Comparison of ENCODE assay signal across 8 mouse cellular contexts in genomic region chr6:47942461-47942860, GRCm38 (mm10). TPM values are rescaled to one million over a fixed set of nuclear protein-coding genes. Genes with fewer than 3 reads are reported as not detected.
DNase-seq lines count a peak whose midpoint lies in the region; ATAC-seq and TF ChIP-seq lines count a peak whose summit lies in the region.

No protein-coding gene starts in this region.

- 43% methylated on average over 12 of the region's 12 CpGs for WGBS in lung, embryonic 14.5 days
- 56% methylated on average over 12 of the region's 12 CpGs for WGBS in limb, embryonic 14.5 days
- 52% methylated on average over 12 of the region's 12 CpGs for WGBS in neural tube, embryonic 15.5 days

- peak overlapping the region; percentile 88 for H3K4me2 ChIP-seq in lung, embryonic 14.5 days
- H3K4me2 ChIP-seq in limb, embryonic 14.5 days (replicated peaks; ENCODE audit: low read depth, low read length, severe bottlenecking): peak overlapping the region; percentile 83
- H3K4me2 ChIP-seq in neural tube, embryonic 15.5 days: peak overlapping the region; percentile 76

- no peak for TF ChIP-seq POLR2A in limb, embryonic 14.5 days (IDR thresholded peaks at IDR 0.05; ENCODE audit: borderline replicate concordance, extremely low read depth, insufficient read depth, insufficient read length)

- H3K9ac ChIP-seq in lung, embryonic 14.5 days: peak overlapping the region; percentile 75
- H3K9ac ChIP-seq in limb, embryonic 14.5 days (ENCODE audit: low read depth, low read length, severe bottlenecking): peak overlapping the region; percentile 91
- H3K9ac ChIP-seq in neural tube, embryonic 15.5 days (replicated peaks): no peak overlapping the region

- H3K9me3 ChIP-seq in lung, embryonic 14.5 days (ENCODE audit: low read depth, low read length): no peaks in the 10 kb centered on the region
- peaks cover 8% of the 10 kb centered on the region for H3K9me3 ChIP-seq in erythroblast, embryonic 14.5 days (ENCODE audit: control insufficient read depth, low read length)
- H3K9me3 ChIP-seq in limb, embryonic 14.5 days (ENCODE audit: control insufficient read depth, low read length): no peaks in the 10 kb centered on the region
- no peaks in the 10 kb centered on the region for H3K9me3 ChIP-seq in neural tube, embryonic 15.5 days (replicated peaks)

- TF ChIP-seq CTCF in lung, embryonic 14.5 days (IDR thresholded peaks at IDR 0.05; ENCODE audit: low read depth): no peak

- DNase-seq in lung, embryonic 14.5 days: no peak
- no peak for DNase-seq in lung, postnatal 10 days
- DNase-seq in limb, embryonic 14.5 days (ENCODE audit: low spot score): no peak
- DNase-seq in embryo, embryonic 11 days: no peak
- no peak for DNase-seq in layer of hippocampus, postnatal 36 days
- DNase-seq in retina, embryonic 14.5 days (ENCODE audit: low spot score): no peak

- H3K4me3 ChIP-seq in lung, embryonic 14.5 days (ENCODE audit: low read depth, low read length): peak overlapping the region; percentile 47
- peak overlapping the region; percentile 71 for H3K4me3 ChIP-seq in erythroblast, embryonic 14.5 days (replicated peaks)
- peak overlapping the region; percentile 49 for H3K4me3 ChIP-seq in limb, embryonic 14.5 days (replicated peaks; ENCODE audit: low read length)
- peak overlapping the region; percentile 42 for H3K4me3 ChIP-seq in neural tube, embryonic 15.5 days (replicated peaks)

- 0 out of 2 replicates have a peak, but pooled peaks cover 10% of the 10 kb centered on the region for H3K36me3 ChIP-seq in lung, embryonic 14.5 days (ENCODE audit: insufficient read depth)
- peaks cover 14% of the 10 kb centered on the region for H3K36me3 ChIP-seq in erythroblast, embryonic 14.5 days (ENCODE audit: control insufficient read depth)
- H3K36me3 ChIP-seq in limb, embryonic 14.5 days (ENCODE audit: control insufficient read depth, insufficient read depth, low read length): peaks cover 11% of the 10 kb centered on the region
- peaks cover 6% of the 10 kb centered on the region for H3K36me3 ChIP-seq in neural tube, embryonic 15.5 days

- no peak overlapping the region; the same call in 1 of the 2 replicates for H3K27ac ChIP-seq in lung, embryonic 14.5 days (ENCODE audit: low read depth)
- no peak overlapping the region for H3K27ac ChIP-seq in limb, embryonic 14.5 days (replicated peaks; ENCODE audit: low read depth, low read length)
- H3K27ac ChIP-seq in neural tube, embryonic 15.5 days (replicated peaks): no peak overlapping the region

- ATAC-seq in lung, embryonic 14.5 days (ENCODE audit: insufficient read depth): 0 out of 2 replicates have a peak, but pooled peaks have one; percentile 8
- ATAC-seq in limb, embryonic 14.5 days (ENCODE audit: low FRiP score, low read depth): no peak
- no peak for ATAC-seq in neural tube, embryonic 15.5 days (ENCODE audit: low FRiP score)

- H3K27me3 ChIP-seq in lung, embryonic 14.5 days (ENCODE audit: insufficient read depth, low read length): no peaks in the 10 kb centered on the region
- H3K27me3 ChIP-seq in erythroblast, embryonic 14.5 days (ENCODE audit: control insufficient read depth): no peaks in the 10 kb centered on the region
- no peaks in the 10 kb centered on the region for H3K27me3 ChIP-seq in limb, embryonic 14.5 days (ENCODE audit: control insufficient read depth, insufficient read depth, low read length)
- no peaks in the 10 kb centered on the region for H3K27me3 ChIP-seq in neural tube, embryonic 15.5 days (replicated peaks)

- H3K4me1 ChIP-seq in lung, embryonic 14.5 days (ENCODE audit: insufficient read depth): no peaks in the 10 kb centered on the region
- H3K4me1 ChIP-seq in erythroblast, embryonic 14.5 days (ENCODE audit: control insufficient read depth): peaks cover 15% of the 10 kb centered on the region
- H3K4me1 ChIP-seq in limb, embryonic 14.5 days (ENCODE audit: control insufficient read depth, insufficient read depth, low read length): 0 out of 2 replicates have a peak, but pooled peaks cover 4% of the 10 kb centered on the region
- peaks cover 15% of the 10 kb centered on the region for H3K4me1 ChIP-seq in neural tube, embryonic 15.5 days

RNA-seq across cellular contexts. Expression of gene Zfp956, which starts 10.7 kb away (rescaled TPM):
- polyA plus RNA-seq in lung, embryonic 14.5 days (2014; fragmentation: Nextera tagmentation; extraction: Ambion mirVana): 8.4 and 8.6 TPM in 2 replicates
- polyA plus RNA-seq in erythroblast, embryonic 14.5 days (2012): 0.30 and 0.61 TPM in 2 replicates
- polyA plus RNA-seq in limb, embryonic 14.5 days (2012; rRNA removed): 30.1 and 37.0 TPM in 2 replicates
- 10.5 and 13.0 TPM in 2 replicates for polyA plus RNA-seq in limb, embryonic 14.5 days (2014; fragmentation: Nextera tagmentation; extraction: Ambion mirVana)
- 23.2 and 24.6 TPM in 2 replicates for polyA plus RNA-seq in neural tube, embryonic 15.5 days (2015; fragmentation: Nextera tagmentation; extraction: Ambion mirVana)
- total RNA-seq in layer of hippocampus, postnatal 36 days (2021): 10 to 100 TPM; 20.2 to 21.9 TPM

RNA-seq across cellular contexts. Expression of gene Zfp212, which starts 22.2 kb away (rescaled TPM):
- polyA plus RNA-seq in lung, embryonic 14.5 days (2014; fragmentation: Nextera tagmentation; extraction: Ambion mirVana): 14.9 and 16.2 TPM in 2 replicates
- polyA plus RNA-seq in erythroblast, embryonic 14.5 days (2012): 0.91 and 0.99 TPM in 2 replicates
- 19.6 and 21.0 TPM in 2 replicates for polyA plus RNA-seq in limb, embryonic 14.5 days (2012; rRNA removed)
- 14.0 and 14.7 TPM in 2 replicates for polyA plus RNA-seq in limb, embryonic 14.5 days (2014; fragmentation: Nextera tagmentation; extraction: Ambion mirVana)
- 15.5 and 16.1 TPM in 2 replicates for polyA plus RNA-seq in neural tube, embryonic 15.5 days (2015; fragmentation: Nextera tagmentation; extraction: Ambion mirVana)
- total RNA-seq in layer of hippocampus, postnatal 36 days (2021): 10 to 100 TPM; 18.0 to 22.3 TPM
